Mouse (Mus musculus): ENCODE measurements around the gene Sytl1. TPM values are rescaled to one million over a fixed set of nuclear protein-coding genes. Genes with fewer than 3 reads are reported as not detected.

Gene Sytl1
- polyA plus RNA-seq, 1 experiment from 2014 or later = 2.1 TPM

DNA sequence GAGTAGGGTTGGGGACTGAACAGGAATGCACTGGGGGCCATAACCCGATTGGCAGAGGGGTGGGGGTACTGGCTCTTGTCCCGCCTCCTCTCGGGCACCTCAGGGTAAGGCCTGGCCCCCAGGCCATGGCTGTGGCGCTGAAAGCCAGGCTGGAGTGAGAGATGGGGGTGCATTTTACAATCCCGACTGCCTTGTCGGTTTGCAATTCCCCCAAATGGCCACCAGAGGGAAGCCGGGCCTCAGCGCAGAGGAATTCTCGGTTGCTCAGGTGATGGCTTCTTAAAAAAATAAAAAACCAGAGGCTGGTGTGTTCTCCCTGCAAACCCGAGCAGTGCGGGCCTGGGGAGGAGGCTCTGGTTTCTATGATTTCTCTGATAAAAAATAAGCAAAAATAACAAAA lies 53.5 kb downstream of the Sytl1 start:
- no peak overlapping the region for H3K4me2 ChIP-seq
- H3K27me3 ChIP-seq = peaks cover 22% of the 10 kb centered on the region
- no peaks in the 10 kb centered on the region for H3K9me3 ChIP-seq
- H3K4me3 ChIP-seq = no peak overlapping the region
- no peak overlapping the region for H3K27ac ChIP-seq
- H3K9ac ChIP-seq = no peak overlapping the region
- H3K36me3 ChIP-seq = no peaks in the 10 kb centered on the region
- 4% methylated on average over 11 of the region's 11 CpGs for WGBS
- ATAC-seq (ENCODE audit: borderline replicate concordance, extremely low read depth, low FRiP score, low TSS enrichment) = no peak
- peaks cover 32% of the 10 kb centered on the region for H3K4me1 ChIP-seq

DNA sequence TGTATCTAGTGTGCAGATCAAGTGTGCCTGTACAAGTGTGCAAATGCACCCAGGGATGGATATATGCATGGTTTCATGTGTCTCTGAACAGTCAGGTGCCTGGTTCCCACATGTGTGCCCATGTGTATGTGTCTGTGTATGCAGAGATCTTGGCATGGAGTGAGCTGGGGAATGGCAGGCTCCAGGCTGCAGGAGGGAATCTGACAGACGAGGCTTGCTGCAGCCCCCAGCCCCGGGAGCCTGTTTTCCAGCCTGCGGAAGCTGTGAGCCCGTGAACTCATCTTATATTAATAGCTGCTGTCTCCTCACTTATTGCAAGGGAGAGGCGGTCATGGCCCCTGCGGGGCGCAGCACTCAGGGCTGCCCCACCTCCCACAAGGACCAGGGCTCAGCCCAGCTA lies 58.5 kb downstream of the Sytl1 start:
- H3K4me2 ChIP-seq = no peak overlapping the region
- peaks cover 35% of the 10 kb centered on the region for H3K4me1 ChIP-seq
- no peaks in the 10 kb centered on the region for H3K9me3 ChIP-seq
- H3K27me3 ChIP-seq = no peaks in the 10 kb centered on the region; the same call in 1 of the 2 replicates
- no peak overlapping the region for H3K9ac ChIP-seq
- H3K36me3 ChIP-seq = no peaks in the 10 kb centered on the region
- 17% methylated on average over 7 of the region's 7 CpGs for WGBS
- no peak overlapping the region for H3K27ac ChIP-seq
- no peak for ATAC-seq (ENCODE audit: borderline replicate concordance, extremely low read depth, low FRiP score, low TSS enrichment)
- no peak overlapping the region for H3K4me3 ChIP-seq

GRCm38 (mm10) chr4:133203591-133203990 lies 59.3 kb downstream of the Sytl1 start:
- Histone ChIP-seq H3K4me3 (no peak overlapping the region), H3K9ac (no peak overlapping the region), H3K36me3 (no peaks in the 10 kb centered on the region), H3K27me3 (no peaks in the 10 kb centered on the region; the same call in 1 of the 2 replicates), H3K9me3 (no peaks in the 10 kb centered on the region), H3K27ac (no peak overlapping the region), H3K4me2 (no peak overlapping the region), H3K4me1 (peaks cover 43% of the 10 kb centered on the region)
- no peak for ATAC-seq (ENCODE audit: borderline replicate concordance, extremely low read depth, low FRiP score, low TSS enrichment)
- 61% methylated on average over 3 of the region's 3 CpGs for WGBS

Other genes with a start within 250 kb of the Sytl1 start
- gene Wasf2, start 132.6 kb downstream of the Sytl1 start, polyA plus RNA-seq (2015; fragmentation: Nextera tagmentation; extraction: Ambion mirVana) = 120 and 136 TPM in 2 replicates
- gene Cd164l2, start 51.0 kb downstream of the Sytl1 start, polyA plus RNA-seq (2015; fragmentation: Nextera tagmentation; extraction: Ambion mirVana) = 8.2 and 8.5 TPM in 2 replicates
- 0.10 TPM in 1 of 2 replicates, not detected in the other for gene Gpr3, start 50.6 kb downstream of the Sytl1 start, polyA plus RNA-seq (2015; fragmentation: Nextera tagmentation; extraction: Ambion mirVana)
- 3.0 and 3.1 TPM in 2 replicates for gene Map3k6, start 22.3 kb downstream of the Sytl1 start, polyA plus RNA-seq (2015; fragmentation: Nextera tagmentation; extraction: Ambion mirVana)
- gene Tmem222, start 14.7 kb upstream of the Sytl1 start, polyA plus RNA-seq (2015; fragmentation: Nextera tagmentation; extraction: Ambion mirVana) = 79.8 and 81.9 TPM in 2 replicates
- gene Wdtc1, start 90.4 kb upstream of the Sytl1 start, polyA plus RNA-seq (2015; fragmentation: Nextera tagmentation; extraction: Ambion mirVana) = 10.8 and 11.2 TPM in 2 replicates
- 7.6 and 8.3 TPM in 2 replicates for gene Slc9a1, start 106.6 kb upstream of the Sytl1 start, polyA plus RNA-seq (2015; fragmentation: Nextera tagmentation; extraction: Ambion mirVana)
- gene Tent5b, start 217.0 kb upstream of the Sytl1 start, polyA plus RNA-seq (2015; fragmentation: Nextera tagmentation; extraction: Ambion mirVana) = 1.5 and 1.9 TPM in 2 replicates
- gene Trnp1, start 235.4 kb upstream of the Sytl1 start, polyA plus RNA-seq (2015; fragmentation: Nextera tagmentation; extraction: Ambion mirVana) = 0.79 and 1.2 TPM in 2 replicates